Mouse (Mus musculus): ENCODE results near the gene S100a2.

S100a2 gene

DNA sequence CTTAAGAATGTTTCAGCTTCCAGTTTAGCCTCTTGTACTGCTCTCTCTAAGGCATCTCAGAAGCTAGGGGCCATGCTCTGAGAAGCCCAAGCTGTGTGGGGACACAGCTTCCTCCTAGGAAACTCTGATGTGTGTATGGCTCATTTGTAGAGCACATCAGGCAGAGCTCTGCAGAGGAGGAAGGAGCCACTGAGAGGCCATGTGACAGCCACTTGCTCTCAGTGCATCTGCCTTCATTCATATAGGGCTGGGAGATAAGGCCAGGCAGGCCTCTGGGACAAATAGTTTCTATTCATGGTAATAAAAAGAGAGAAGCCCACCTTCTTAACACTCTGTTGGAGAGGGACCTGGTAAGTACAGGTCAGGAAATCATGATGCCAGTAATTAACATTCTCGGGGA lies 4.4 kb downstream of the S100a2 start:
- ATAC-seq (ENCODE audit: insufficient number of reproducible peaks, low FRiP score, low TSS enrichment) = no peak

DNA sequence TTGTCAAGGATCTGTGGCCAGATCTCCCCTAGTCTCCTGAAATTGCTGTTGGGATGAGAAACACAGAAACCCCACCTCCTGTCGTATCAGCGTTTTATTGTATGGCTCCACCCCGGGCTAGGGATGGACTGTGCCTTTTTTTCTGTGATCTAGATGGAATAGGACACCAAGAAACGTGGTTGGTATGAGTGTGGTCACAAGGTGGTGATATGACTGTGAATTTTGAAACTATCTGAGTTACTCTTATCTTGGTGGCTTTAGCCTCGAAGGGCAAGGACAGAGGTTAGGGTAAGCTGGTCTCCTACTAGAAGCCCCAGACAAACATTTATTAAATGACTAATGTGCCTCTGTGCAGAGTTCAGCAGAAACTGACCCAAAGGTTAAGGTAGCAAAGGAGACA lies 5.5 kb downstream of the S100a2 start:
- no peak for ATAC-seq (ENCODE audit: insufficient number of reproducible peaks, low FRiP score, low TSS enrichment)

DNA sequence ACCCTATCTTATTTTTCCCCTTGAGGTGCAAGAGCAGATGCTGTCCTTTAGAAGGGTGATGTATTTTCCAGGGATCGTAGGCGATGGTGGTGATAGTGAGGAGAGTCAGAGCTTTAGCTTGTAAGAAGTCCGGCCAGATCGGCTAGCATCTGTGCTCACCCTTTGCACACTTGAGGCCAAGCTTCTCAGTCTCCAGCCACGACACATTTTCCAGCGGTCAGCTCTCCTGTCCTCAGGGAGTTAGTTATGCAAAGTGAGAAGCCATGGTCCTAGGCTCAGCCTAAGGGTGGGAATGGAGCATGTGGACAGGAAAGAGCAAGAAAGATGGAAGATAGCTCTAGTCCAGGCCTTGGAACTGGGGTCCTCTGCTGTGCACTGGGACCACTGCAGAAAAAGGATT lies 6.8 kb downstream of the S100a2 start:
- no peak for ATAC-seq (ENCODE audit: insufficient number of reproducible peaks, low FRiP score, low TSS enrichment)

DNA sequence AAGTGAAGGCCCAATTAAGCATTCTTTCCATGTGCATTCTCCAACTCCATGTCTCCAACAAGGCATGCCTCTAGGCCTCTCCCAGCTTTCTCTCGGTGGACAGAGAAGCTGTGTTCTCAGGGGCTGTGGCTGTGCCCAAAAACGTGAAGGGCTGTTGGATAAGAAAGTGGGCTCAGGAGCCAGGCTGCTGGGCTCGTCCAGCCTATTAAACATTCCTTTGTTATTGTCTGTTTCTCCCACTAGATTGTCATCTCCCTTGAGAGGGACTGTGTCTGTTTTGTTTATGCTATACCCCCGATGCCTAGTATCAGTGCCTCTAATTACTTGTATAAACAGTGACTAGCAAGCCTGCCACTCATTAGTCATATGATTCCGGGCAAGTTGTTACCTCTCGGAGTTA lies 7.7 kb downstream of the S100a2 start:
- ATAC-seq (ENCODE audit: insufficient number of reproducible peaks, low FRiP score, low TSS enrichment) = no peak

DNA sequence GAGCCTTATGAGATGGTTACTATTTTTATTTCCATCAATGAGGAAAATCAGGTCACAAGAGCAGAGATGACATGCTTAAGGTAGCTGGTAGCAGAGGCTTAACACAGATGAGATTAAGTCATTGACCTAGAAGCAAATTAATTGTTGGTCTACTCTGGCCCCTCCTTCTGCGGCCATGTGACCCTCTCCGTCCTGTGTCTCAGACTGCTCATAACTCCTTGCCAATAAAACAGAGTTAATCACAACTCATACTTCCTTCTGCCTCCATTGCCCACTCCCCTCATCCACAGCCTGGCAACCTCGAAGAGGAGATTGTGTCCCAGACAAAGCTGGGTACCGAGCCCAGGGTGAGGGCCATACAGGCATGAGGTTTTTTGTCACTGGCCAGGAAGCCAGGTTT lies 8.2 kb downstream of the S100a2 start:
- ATAC-seq (ENCODE audit: insufficient number of reproducible peaks, low FRiP score, low TSS enrichment) = no peak

DNA sequence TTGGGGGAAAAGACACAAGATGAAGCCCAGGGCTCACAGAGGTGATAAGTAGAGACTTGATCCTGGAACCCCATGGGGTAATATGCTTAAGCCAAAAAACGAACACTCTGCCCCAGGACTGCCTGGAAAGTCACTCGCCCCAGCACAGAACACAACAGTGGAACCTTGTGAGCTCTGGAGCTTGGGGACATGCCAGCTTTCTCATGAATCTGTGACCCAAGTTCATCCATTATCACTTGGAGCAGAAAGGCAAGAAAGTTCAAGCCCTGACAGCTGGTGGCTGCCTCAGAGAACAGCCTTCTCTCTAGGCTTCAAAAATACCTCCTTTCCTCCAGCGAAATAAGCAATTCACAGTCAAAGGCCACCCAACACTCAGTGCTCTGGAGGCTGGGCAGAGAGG lies 9.4 kb downstream of the S100a2 start:
- no peak for ATAC-seq (ENCODE audit: insufficient number of reproducible peaks, low FRiP score, low TSS enrichment)

DNA sequence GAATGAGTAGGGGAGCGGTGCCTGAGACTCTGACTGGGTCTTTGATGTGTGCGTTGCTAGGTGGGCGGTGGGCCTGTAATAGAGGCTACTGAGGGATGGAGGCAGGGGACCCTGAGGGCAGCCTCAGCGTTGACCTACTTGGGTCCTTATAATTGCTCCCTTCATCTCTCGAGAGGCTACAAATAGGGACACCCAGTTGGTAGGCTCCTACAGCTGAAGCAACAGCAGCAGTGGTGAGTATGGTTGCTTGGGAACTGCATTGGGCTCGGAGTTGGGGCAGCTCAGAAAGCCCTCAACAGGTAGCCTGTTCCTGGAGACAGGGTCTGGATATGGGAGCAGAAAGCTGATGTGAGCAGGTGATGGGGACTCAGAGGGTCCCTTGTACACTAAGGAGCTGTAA lies 10.0 kb downstream of the S100a2 start:
- no peak for ATAC-seq (ENCODE audit: insufficient number of reproducible peaks, low FRiP score, low TSS enrichment)

DNA sequence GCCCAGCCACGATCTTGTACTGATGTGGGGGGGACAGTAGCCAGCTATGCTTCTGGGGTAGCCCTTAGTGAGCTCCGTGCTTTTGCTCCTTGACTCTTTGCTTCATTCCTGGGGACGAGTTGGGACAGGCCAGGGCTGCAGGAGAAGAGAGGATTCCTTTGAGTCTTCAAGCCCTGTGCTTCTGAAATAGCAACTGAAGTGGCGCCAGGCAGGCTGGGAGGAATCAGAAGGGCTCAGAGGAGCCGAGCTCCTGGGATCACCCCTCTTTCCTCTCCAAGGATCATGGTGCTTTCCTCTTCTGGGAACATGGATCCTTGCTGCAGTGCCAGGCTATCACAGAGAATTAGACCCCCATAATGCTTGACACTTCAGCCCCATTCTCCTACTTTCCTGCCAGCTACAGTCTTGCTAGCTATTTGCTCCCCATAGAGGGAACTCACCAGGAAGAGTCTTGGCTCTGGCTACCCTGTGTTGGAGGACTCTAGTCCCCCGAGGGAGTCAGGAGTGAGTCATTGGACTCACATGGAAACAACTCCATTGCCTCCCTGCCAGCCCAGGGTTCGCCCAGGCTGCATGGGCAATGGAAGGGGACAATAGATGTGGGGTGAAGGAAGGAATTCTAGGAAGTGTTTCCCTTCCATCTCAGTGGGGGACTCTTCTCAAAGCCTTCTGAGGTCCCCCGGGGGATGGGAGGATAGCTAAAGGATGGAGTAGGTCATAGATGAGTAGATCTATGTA lies 10.6 kb downstream of the S100a2 start:
- no peak for ATAC-seq (ENCODE audit: insufficient number of reproducible peaks, low FRiP score, low TSS enrichment)

DNA sequence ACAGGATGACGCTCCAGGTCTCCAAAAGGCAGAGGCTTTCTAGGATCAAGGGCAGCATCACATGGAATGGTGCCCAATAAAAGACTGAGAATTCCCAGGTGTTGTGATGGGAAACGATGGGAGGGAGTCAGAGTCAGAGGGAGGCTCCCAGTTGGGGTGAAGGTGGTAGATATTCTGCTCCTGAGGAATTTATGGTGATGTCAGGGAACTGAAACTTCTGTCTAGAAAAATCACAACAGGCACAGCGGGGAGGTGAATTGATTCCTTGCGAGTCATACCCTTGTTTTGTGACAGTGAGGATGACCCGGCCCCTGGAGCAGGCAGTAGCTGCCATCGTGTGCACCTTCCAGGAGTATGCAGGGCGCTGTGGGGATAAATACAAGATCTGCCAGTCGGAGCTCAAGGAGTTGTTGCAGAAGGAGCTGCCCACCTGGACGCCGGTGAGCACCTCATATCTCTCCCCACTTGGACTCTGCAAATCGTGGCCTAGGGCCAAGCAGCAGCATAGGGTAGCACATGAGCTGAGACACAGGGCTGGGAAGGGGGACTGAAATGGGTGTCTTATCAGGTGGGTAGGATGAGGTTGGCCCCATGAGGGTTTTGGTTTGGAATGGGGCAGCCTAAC lies 11.6 kb downstream of the S100a2 start, which contains the start of gene Gm42674:
Gene Gm42674, plus strand, starts transcription at position 419 of the 625 bp plus-strand sequence.
- ATAC-seq (ENCODE audit: insufficient number of reproducible peaks, low FRiP score, low TSS enrichment) = no peak

DNA sequence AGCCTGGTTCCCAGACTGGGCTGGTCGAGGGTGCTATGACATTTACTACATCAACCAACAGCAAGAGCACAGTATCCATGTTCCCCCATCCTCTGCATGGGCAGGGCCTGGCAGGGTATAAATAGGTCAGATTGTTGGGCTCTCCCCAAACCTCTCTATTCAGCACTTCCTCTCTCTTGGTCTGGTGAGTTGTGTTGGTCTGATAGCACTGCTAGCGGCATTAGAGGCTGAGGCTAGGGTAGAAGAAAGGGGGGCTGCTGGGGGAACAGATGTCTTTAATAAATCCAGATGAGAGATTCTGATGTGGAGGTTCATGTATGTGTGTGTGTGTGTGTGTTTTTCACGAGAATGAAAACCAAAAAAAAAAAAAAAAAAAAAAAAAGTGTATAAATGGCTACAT lies 13.6 kb downstream of the S100a2 start, which contains the start of gene S100a4:
Gene S100a4, plus strand, starts transcription at position 149 of the 400 bp plus-strand sequence.
- ATAC-seq (ENCODE audit: insufficient number of reproducible peaks, low FRiP score, low TSS enrichment) = no peak

DNA sequence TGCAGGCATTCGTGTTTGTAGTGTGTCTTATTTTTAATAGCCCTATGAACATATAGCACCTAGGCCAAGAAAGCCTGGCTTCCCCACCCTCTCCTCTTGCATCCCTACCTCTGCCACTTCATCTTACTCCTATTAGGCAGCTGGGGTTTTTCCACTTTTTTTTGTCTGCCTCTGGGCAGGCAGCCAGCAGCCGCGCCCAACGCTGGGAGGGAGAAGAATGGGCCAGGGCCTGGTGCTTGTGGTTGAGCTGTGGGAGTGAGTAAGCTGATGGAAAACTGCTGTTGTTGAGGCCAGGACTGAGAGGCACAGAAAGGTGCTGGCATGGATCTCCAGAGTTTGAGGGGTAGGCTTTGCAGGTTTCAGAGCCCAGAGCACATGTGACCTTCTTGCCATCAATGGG lies 14.4 kb downstream of the S100a2 start:
- no peak for ATAC-seq (ENCODE audit: insufficient number of reproducible peaks, low FRiP score, low TSS enrichment)

DNA sequence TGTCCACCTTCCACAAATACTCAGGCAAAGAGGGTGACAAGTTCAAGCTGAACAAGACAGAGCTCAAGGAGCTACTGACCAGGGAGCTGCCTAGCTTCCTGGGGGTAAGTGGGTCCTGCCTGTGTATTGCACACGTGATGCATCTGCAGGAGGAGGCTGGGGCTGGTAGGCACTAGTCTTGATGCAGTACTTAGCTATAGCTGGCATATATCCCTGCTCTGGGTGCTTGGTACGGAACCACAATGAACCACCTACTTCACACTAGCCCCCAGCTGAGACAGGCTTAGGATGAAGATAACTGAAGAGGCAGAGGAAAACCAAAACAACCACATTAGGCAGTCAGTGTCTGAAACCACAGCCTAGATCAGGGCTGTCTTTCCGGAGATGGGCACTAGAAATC lies 15.0 kb downstream of the S100a2 start:
- no peak for ATAC-seq (ENCODE audit: insufficient number of reproducible peaks, low FRiP score, low TSS enrichment)

DNA sequence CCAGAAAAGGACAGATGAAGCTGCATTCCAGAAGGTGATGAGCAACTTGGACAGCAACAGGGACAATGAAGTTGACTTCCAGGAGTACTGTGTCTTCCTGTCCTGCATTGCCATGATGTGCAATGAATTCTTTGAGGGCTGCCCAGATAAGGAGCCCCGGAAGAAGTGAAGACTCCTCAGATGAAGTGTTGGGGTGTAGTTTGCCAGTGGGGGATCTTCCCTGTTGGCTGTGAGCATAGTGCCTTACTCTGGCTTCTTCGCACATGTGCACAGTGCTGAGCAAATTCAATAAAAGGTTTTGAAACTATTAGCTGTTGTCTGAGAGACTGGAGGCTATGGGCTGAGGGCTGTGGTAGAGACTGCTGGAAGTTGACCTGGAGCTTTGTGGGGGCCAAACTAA lies 15.7 kb downstream of the S100a2 start:
- no peak for ATAC-seq (ENCODE audit: insufficient number of reproducible peaks, low FRiP score, low TSS enrichment)

DNA sequence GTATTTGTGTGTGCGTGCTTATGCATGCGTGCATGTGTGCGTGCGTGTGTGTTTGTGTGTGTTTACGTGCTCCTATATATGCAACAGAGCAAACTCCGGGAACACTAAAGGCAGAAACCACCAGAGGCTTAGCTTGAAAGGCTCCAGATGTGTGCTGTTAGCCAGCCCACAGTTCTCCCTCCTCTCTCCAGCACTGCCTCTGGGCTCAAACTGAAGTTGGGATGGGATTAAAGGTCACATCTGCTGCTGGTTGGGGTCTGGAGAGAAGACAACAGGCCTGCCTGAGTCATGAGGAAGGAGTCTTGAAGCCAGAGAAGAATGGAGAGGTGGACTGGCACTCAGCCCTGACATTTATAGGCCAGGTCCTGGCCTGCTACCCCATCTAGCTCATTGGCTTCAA lies 16.1 kb downstream of the S100a2 start:
- no peak for ATAC-seq (ENCODE audit: insufficient number of reproducible peaks, low FRiP score, low TSS enrichment)

DNA sequence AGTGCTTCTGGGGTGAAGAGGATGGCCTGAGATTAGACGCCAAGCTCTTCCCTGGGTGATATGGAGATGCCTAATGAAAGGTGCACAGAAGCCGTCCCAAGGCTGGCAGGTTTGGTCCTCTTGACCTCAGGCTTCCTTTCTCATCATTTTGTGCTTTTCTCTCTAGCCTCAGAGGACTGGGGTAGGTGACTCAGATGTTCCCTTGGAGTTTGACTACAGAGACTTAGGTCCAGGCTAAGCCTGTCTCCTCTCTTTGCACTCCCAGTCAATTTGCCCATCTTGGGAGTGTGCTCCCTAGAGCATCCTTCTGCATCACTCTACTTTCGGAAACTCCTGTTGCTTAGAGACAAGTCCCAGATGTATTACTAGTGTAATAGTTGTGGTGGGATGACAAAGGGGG lies 17.3 kb downstream of the S100a2 start:
- no peak for ATAC-seq (ENCODE audit: insufficient number of reproducible peaks, low FRiP score, low TSS enrichment)

DNA sequence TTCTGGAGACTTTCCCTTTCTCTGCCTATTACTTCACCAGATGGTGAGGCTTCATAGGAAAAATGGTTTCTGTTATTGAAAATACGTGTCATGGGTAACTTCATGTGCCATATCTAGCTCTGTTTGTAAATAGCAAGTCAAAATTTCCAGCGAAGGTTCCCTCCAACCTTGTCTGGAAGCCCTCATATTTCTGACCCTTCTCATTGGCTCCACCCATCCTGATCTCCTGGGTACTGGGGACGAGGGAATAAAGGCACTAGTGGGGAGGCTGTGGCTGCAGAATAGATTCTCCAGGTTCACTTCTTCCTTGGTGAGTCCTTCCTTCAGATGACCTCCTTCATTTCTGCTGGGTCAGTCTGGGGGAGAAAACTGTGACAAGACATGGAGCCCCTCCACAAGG lies 18.2 kb downstream of the S100a2 start, which contains the start of gene S100a5:
Gene S100a5, plus strand, starts transcription at position 301 of the 400 bp plus-strand sequence.
- no peak for ATAC-seq (ENCODE audit: insufficient number of reproducible peaks, low FRiP score, low TSS enrichment)

DNA sequence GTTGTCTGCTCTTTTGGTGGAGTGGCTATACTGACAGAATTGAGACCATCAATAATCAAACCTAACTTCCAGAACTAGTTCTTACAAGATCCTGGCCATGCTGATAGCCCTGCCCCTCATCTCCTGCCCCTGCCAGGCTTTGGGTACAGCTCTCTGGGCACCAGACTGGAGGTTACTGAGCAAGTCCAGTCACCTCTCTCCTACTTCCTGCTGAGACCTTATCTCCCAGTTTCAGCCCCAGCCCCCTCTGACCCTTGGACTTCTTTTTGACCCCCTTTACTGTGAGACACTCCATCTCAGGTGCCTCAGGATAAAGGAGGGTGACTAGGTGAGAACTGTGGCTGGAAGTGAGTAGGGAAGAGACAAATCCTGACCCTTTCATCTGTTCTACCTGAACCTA lies 19.1 kb downstream of the S100a2 start:
- ATAC-seq (ENCODE audit: insufficient number of reproducible peaks, low FRiP score, low TSS enrichment) = no peak

DNA sequence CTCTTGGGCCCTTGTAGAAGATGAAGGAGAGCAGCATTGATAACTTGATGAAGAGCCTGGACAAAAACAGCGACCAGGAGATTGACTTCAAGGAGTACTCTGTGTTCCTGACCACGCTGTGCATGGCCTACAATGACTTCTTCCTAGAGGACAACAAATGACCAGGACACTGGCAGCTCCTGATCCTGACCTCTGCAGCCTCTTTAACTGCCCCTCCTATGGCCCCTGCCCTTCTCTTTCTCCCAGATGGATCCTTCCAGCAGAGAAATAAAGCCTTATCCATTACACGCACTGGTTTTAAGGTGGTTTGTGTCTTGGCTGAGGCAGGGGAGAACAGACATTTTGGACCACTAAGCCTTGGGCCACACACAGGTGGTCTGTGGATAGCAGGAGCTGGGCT lies 21.4 kb downstream of the S100a2 start:
- ATAC-seq (ENCODE audit: insufficient number of reproducible peaks, low FRiP score, low TSS enrichment) = no peak

DNA sequence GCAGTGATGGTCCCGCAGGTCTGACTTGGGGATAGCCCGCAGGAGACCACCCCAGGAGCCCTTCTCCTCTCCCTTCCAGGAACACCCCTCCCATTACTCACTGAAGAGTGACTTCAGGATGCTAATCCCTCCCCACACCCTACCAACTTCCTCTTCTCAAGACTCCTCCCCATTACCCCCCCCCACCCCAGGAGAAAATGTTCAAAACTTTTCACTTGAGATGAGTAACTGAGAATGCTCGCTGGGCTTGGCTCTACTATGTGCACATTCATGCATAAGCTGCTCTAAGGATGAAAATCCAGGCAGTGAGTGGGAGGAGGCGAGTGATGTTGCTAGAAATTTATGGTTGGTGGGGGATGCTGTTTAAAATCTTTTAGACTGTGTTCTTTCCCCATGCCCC lies 22.0 kb downstream of the S100a2 start:
- no peak for ATAC-seq (ENCODE audit: insufficient number of reproducible peaks, low FRiP score, low TSS enrichment)

DNA sequence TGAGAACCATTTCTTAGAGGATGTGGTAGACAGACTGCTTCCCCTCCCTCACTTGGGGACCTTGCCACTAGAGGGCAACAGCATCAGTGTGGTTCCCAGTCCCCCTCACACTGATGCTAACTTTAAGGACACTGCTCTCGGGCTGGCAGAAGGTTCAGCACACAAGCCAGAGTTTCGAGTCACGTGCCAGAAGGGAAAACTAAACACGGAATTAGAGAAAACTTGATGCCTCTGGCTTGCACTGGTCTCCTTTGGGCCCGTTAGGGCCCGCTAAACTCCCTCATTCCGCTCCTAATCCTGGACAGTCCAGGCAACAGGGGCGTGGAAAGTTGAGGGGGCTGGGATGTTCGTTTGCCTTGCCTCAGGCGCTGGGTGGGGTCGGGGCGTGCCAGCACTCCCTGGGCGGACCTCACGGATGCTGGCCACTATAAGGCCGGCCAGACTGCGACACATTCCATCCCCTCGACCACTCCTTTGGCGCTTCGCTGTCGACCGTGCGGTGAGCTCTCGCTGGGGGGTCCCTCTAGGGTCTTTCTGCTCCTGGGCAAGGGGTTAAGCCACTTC lies 22.8 kb downstream of the S100a2 start, which contains the start of gene S100a6:
Gene S100a6, plus strand, starts transcription at position 155 of the 564 bp plus-strand sequence.
- ATAC-seq (ENCODE audit: insufficient number of reproducible peaks, low FRiP score, low TSS enrichment) = no peak; the same call in 1 of the 2 replicates

DNA sequence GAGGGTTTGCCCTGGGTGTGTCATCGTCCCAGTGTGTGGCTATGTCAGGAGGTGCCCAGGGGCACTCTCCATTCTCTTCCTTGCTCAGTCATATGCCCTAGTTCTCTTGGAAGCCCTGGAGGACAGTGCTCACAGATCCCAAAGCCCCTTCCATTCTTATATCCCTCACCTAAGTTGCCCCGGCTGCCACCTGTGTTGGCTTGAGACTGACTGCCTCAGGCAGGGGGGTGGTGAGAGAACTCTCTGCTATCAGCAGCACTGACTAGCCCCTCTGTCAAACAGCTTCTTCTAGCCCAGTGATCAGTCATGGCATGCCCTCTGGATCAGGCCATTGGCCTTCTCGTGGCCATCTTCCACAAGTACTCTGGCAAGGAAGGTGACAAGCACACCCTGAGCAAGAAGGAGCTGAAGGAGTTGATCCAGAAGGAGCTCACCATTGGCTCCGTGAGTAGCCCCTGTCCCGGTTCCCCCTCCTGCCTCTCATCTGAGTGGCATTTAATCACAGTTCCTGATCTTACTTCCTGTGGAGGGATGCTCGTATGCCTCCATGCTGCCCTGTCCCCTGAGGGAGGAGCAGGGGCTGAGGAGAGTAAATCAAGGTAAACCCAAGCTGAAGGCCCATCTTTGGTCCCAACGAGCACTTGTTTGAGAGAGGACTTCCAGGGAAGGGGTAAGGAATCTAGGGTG lies 23.6 kb downstream of the S100a2 start:
- ATAC-seq (ENCODE audit: insufficient number of reproducible peaks, low FRiP score, low TSS enrichment) = no peak
